Mouse (Mus musculus): ENCODE data around the gene Spz1. TPM values are rescaled to one million over a fixed set of nuclear protein-coding genes. Genes with fewer than 3 reads are reported as not detected.

Spz1 gene
- polyA plus RNA-seq, 2 experiments: not detected

GRCm38 (mm10) chr13:92592268-92592785, 16.4 kb upstream of the Spz1 start:
- DNase-seq (ENCODE audit: low read depth in 3 of 3, low spot score in 3 of 3) (peak in 1 of 3 experiments; percentile 44), ATAC-seq (ENCODE audit: insufficient read depth) (no peak)
- Histone ChIP-seq H3K4me2 (ENCODE audit: low read depth) (peak overlapping the region; percentile 76), H3K27me3 (ENCODE audit: control insufficient read depth, insufficient read depth, low read length) (no peaks in the 10 kb centered on the region), H3K4me1 (replicated peaks; ENCODE audit: control insufficient read depth in 2 of 2, insufficient read depth in 2 of 2, low read length in 1 of 2) (peaks cover 61 to 88% of the 10 kb centered on the region in 2 experiments), H3K9me3 (ENCODE audit: control insufficient read depth, low read length) (no peaks in the 10 kb centered on the region), H3K4me3 (ENCODE audit: insufficient read depth in 1 of 2, low read depth in 2 of 2, low read length in 2 of 2) (peak overlapping the region; percentile 2 to 37; a peak in 2 of 4 replicates), H3K9ac (replicated peaks) (peak overlapping the region; percentile 59), H3K27ac (peak overlapping the region; percentile 95), H3K36me3 (replicated peaks; ENCODE audit: control insufficient read depth, insufficient read depth, low read depth) (no peaks in the 10 kb centered on the region)
- TF ChIP-seq EP300 (IDR thresholded peaks at IDR 0.05; ENCODE audit: low read depth): no peak
- no peak for TF ChIP-seq CTCF (IDR thresholded peaks at IDR 0.05; ENCODE audit: low read depth)
- WGBS (ENCODE audit: insufficient replicate concordance): 15% methylated on average over 5 of the region's 5 CpGs

GRCm38 (mm10) chr13:92591225-92591624, 15.3 kb upstream of the Spz1 start:
- H3K4me1 ChIP-seq (replicated peaks; ENCODE audit: control insufficient read depth in 2 of 2, insufficient read depth in 2 of 2, low read length in 1 of 2): peaks cover 58 to 81% of the 10 kb centered on the region in 2 experiments
- WGBS (ENCODE audit: insufficient replicate concordance): 52% methylated on average over 3 of the region's 3 CpGs

GRCm38 (mm10) chr13:92589255-92589654, 13.3 kb upstream of the Spz1 start:
- Histone ChIP-seq H3K27me3 (ENCODE audit: control insufficient read depth, insufficient read depth, low read length) (no peaks in the 10 kb centered on the region), H3K9me3 (ENCODE audit: control insufficient read depth, low read length) (no peaks in the 10 kb centered on the region), H3K36me3 (replicated peaks; ENCODE audit: control insufficient read depth, insufficient read depth, low read depth) (no peaks in the 10 kb centered on the region), H3K4me1 (replicated peaks; ENCODE audit: control insufficient read depth in 2 of 2, insufficient read depth in 2 of 2, low read length in 1 of 2) (peaks cover 39 to 62% of the 10 kb centered on the region in 2 experiments), H3K4me3 (ENCODE audit: insufficient read depth in 1 of 2, low read depth in 2 of 2, low read length in 2 of 2) (no peak overlapping the region), H3K9ac (replicated peaks) (no peak overlapping the region), H3K27ac (peak overlapping the region; percentile 60), H3K4me2 (ENCODE audit: low read depth) (no peak overlapping the region)
- ATAC-seq (ENCODE audit: insufficient read depth): no peak
- DNase-seq (ENCODE audit: low read depth in 3 of 3, low spot score in 3 of 3): no peak
- TF ChIP-seq EP300 (IDR thresholded peaks at IDR 0.05; ENCODE audit: low read depth): no peak; the same call in 1 of the 2 replicates
- no peak for TF ChIP-seq CTCF (IDR thresholded peaks at IDR 0.05; ENCODE audit: low read depth)

More at GRCm38 (mm10) chr13:92591225-92591624, 15.3 kb upstream of the Spz1 start:
- H3K36me3 ChIP-seq (replicated peaks; ENCODE audit: control insufficient read depth, insufficient read depth, low read depth): no peaks in the 10 kb centered on the region
- peak overlapping the region; percentile 95 for H3K27ac ChIP-seq
- H3K9ac ChIP-seq (replicated peaks): no peak overlapping the region
- no peaks in the 10 kb centered on the region for H3K27me3 ChIP-seq (ENCODE audit: control insufficient read depth, insufficient read depth, low read length)
- no peak for TF ChIP-seq EP300 (IDR thresholded peaks at IDR 0.05; ENCODE audit: low read depth)
- no peak for TF ChIP-seq CTCF (IDR thresholded peaks at IDR 0.05; ENCODE audit: low read depth)
- H3K4me2 ChIP-seq (ENCODE audit: low read depth): no peak overlapping the region
- no peaks in the 10 kb centered on the region for H3K9me3 ChIP-seq (ENCODE audit: control insufficient read depth, low read length)
- no peak for ATAC-seq (ENCODE audit: insufficient read depth)
- H3K4me3 ChIP-seq (ENCODE audit: insufficient read depth in 1 of 2, low read depth in 2 of 2, low read length in 2 of 2): no peak overlapping the region
- no peak for DNase-seq (ENCODE audit: low read depth in 3 of 3, low spot score in 3 of 3)

- no peak overlapping the region for H3K4me2 ChIP-seq (ENCODE audit: low read depth)
- no peak for DNase-seq (ENCODE audit: low read depth in 3 of 3, low spot score in 3 of 3)
- no peaks in the 10 kb centered on the region for H3K36me3 ChIP-seq (replicated peaks; ENCODE audit: control insufficient read depth, insufficient read depth, low read depth)
- ATAC-seq (ENCODE audit: insufficient read depth): no peak
- H3K9me3 ChIP-seq (ENCODE audit: control insufficient read depth, low read length): no peaks in the 10 kb centered on the region
- no peak overlapping the region for H3K4me3 ChIP-seq (ENCODE audit: insufficient read depth in 1 of 2, low read depth in 2 of 2, low read length in 2 of 2)
- H3K27me3 ChIP-seq (ENCODE audit: control insufficient read depth, insufficient read depth, low read length): no peaks in the 10 kb centered on the region
- no peak for TF ChIP-seq CTCF (IDR thresholded peaks at IDR 0.05; ENCODE audit: low read depth)
- TF ChIP-seq EP300 (IDR thresholded peaks at IDR 0.05; ENCODE audit: low read depth): no peak
- H3K4me1 ChIP-seq (replicated peaks; ENCODE audit: control insufficient read depth in 2 of 2, insufficient read depth in 2 of 2, low read length in 1 of 2): peaks cover 34 to 56% of the 10 kb centered on the region in 2 experiments
- H3K27ac ChIP-seq: peak overlapping the region; percentile 60
- 72% methylated on average over 3 of the region's 3 CpGs for WGBS (ENCODE audit: insufficient replicate concordance)
- no peak overlapping the region for H3K9ac ChIP-seq (replicated peaks)
These were observed 12.7 kb upstream of the Spz1 start for GRCm38 (mm10) chr13:92588704-92589103.

DNA sequence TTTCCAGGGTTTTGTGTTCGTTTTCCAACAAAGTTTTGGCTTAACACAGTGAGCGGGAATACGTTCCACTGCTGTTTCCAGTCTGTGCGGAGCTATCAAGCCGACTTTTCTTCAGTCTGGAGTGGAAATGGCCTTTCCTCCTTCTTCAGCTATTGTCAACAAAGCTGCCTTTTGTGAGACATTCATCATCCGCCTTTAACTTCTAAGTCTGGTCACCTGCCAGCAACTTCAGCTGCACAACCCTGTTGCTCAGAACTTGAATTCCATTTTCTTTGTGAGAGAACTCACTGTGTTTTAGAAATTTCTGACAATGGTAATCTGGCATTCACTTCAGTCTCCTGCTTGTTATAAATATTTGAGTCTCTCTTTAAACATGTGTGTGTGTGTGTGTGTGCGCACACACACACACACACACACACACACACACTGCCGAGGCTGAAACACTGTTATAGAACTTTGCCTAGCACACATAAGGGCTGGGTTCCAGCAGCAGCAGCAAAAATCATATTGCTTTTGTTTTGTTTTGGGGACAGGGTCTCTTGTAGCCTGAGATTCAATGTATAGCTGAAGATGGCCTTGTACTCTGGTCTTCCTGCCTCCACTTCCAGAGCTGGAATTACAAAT, 8.2 kb upstream of the Spz1 start:
- DNase-seq (ENCODE audit: low read depth in 3 of 3, low spot score in 3 of 3) (no peak), ATAC-seq (ENCODE audit: insufficient read depth) (no peak)
- H3K36me3 ChIP-seq (replicated peaks; ENCODE audit: control insufficient read depth, insufficient read depth, low read depth): no peaks in the 10 kb centered on the region
- H3K4me2 ChIP-seq (ENCODE audit: low read depth): no peak overlapping the region
- H3K9me3 ChIP-seq (ENCODE audit: control insufficient read depth, low read length): no peaks in the 10 kb centered on the region
- peaks cover 9 to 32% of the 10 kb centered on the region in 2 experiments for H3K4me1 ChIP-seq (replicated peaks; ENCODE audit: control insufficient read depth in 2 of 2, insufficient read depth in 2 of 2, low read length in 1 of 2)
- H3K27ac ChIP-seq: no peak overlapping the region
- H3K27me3 ChIP-seq (ENCODE audit: control insufficient read depth, insufficient read depth, low read length): no peaks in the 10 kb centered on the region
- H3K9ac ChIP-seq (replicated peaks): no peak overlapping the region
- TF ChIP-seq CTCF (IDR thresholded peaks at IDR 0.05; ENCODE audit: low read depth): no peak
- no peak for TF ChIP-seq EP300 (IDR thresholded peaks at IDR 0.05; ENCODE audit: low read depth)
- H3K4me3 ChIP-seq (ENCODE audit: insufficient read depth in 1 of 2, low read depth in 2 of 2, low read length in 2 of 2): no peak overlapping the region
- 72% methylated on average over 8 of the region's 8 CpGs for WGBS (ENCODE audit: insufficient replicate concordance)

Data from liver, embryonic 14.5 days (tissue).